Mouse (Mus musculus): ENCODE measurements around the gene Ccdc183. TPM values are rescaled to one million over a fixed set of nuclear protein-coding genes. Genes with fewer than 3 reads are reported as not detected.

Ccdc183 gene
- total and polyA plus RNA-seq, 2 experiments from 2014 or later, result 0.26 TPM; not detected in 1

DNA sequence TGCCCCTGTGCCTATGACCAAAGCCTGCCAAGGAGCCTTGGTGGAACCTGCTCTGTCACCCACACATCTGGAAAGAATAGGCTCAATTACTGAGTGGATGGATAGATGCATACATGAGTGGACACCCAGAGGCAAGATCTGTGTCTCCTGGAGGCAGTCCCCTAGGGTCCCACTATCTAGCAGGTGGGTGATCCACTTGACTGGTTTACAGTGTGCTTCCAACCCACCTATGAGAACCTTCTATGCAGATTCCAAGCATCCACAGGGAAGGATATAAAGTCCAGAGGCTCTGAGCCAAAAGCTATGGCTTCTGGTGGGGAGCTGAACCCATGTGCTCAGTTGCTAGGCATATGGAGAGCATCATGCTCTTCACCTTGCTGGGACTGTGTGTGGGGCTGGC lies 40.2 kb upstream of the Ccdc183 start, which contains the start of gene Lcn5:
Lcn5 (plus strand) TSS at position 301 of the 400 bp plus-strand sequence.
- H3K4me1 ChIP-seq (ENCODE audit: insufficient read depth, low read length), result no peaks in the 10 kb centered on the region
- ATAC-seq (ENCODE audit: low FRiP score), result no peak
- TF ChIP-seq CTCF (IDR thresholded peaks at IDR 0.05), result no peak
- H3K4me2 ChIP-seq (ENCODE audit: low read depth, low read length, poor library complexity, severe bottlenecking), result no peak within 1 kb of the TSS
- H3K36me3 ChIP-seq (ENCODE audit: insufficient read depth, low read length), result no peaks in the 10 kb centered on the region
- no peak within 1 kb of the TSS for H3K9ac ChIP-seq (replicated peaks; ENCODE audit: low read length, poor library complexity, severe bottlenecking)
- H3K27ac ChIP-seq (ENCODE audit: low read depth, low read length), result no peak within 1 kb of the TSS
- H3K27me3 ChIP-seq (ENCODE audit: insufficient read depth, low read length), result no peaks in the 10 kb centered on the region
- no peaks in the 10 kb centered on the region for H3K9me3 ChIP-seq (ENCODE audit: low read length)
- no peak for DNase-seq (ENCODE audit: low spot score)
- no peak within 1 kb of the TSS for H3K4me3 ChIP-seq (ENCODE audit: low read depth, low read length)

DNA sequence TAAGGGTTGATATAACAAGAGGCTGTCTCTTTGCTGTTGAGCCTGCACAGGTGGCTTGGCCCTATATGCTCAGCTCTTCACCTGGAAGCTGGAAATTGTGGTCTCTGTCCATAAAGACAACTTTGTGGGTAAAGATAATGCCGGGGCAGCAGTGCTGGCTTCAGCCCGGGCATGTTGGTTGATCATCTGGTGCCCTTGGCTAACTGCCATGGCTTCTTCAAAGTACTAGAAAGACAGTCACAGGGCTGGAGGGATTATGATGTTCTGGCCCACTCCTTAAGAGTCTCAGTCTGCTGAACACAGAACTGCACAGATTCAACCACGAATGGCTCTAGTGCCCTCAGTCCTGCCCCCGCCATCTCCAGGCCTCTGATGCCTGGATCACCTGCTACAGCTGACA lies 39.8 kb upstream of the Ccdc183 start:
- no peak overlapping the region for H3K4me3 ChIP-seq (ENCODE audit: low read depth, low read length)

DNA sequence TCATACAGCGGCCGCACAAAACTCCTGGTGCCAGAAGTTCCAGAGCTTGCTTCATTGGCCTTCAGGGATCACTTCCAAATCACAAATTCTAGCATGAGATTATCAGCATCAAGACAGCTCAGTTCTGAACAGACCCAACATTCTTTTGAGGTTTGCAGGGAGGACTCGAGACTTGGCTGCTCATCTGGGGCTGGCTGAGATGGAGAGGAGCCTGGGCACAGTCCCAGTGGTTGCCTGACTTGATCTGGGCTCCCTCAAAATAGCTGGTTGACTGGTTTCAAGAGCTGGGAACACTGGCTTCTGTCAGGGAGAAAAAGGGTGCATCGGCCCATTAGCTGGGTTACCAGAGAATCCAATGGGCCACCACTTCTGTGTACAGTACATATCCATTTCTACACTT lies 39.2 kb upstream of the Ccdc183 start:
- H3K9ac ChIP-seq (replicated peaks; ENCODE audit: low read length, poor library complexity, severe bottlenecking), result no peak overlapping the region
- TF ChIP-seq CTCF (IDR thresholded peaks at IDR 0.05), result no peak
- no peaks in the 10 kb centered on the region for H3K27me3 ChIP-seq (ENCODE audit: insufficient read depth, low read length)
- 85% methylated on average over 4 of the region's 4 CpGs for WGBS
- DNase-seq (ENCODE audit: low spot score), result no peak
- no peaks in the 10 kb centered on the region for H3K9me3 ChIP-seq (ENCODE audit: low read length)
- H3K4me3 ChIP-seq (ENCODE audit: low read depth, low read length), result no peak overlapping the region
- H3K4me1 ChIP-seq (ENCODE audit: insufficient read depth, low read length), result no peaks in the 10 kb centered on the region
- no peak for ATAC-seq (ENCODE audit: low FRiP score)
- no peak overlapping the region for H3K4me2 ChIP-seq (ENCODE audit: low read depth, low read length, poor library complexity, severe bottlenecking)
- H3K27ac ChIP-seq (ENCODE audit: low read depth, low read length), result no peak overlapping the region
- no peaks in the 10 kb centered on the region for H3K36me3 ChIP-seq (ENCODE audit: insufficient read depth, low read length)

More for the DNA sequence above, 39.8 kb upstream of the Ccdc183 start:
- 68% methylated on average over 4 of the region's 4 CpGs for WGBS
- no peak for ATAC-seq (ENCODE audit: low FRiP score)
- TF ChIP-seq CTCF (IDR thresholded peaks at IDR 0.05), result no peak
- Histone ChIP-seq H3K9ac (replicated peaks; ENCODE audit: low read length, poor library complexity, severe bottlenecking) (no peak overlapping the region), H3K4me2 (ENCODE audit: low read depth, low read length, poor library complexity, severe bottlenecking) (no peak overlapping the region), H3K27me3 (ENCODE audit: insufficient read depth, low read length) (no peaks in the 10 kb centered on the region), H3K9me3 (ENCODE audit: low read length) (no peaks in the 10 kb centered on the region), H3K4me1 (ENCODE audit: insufficient read depth, low read length) (no peaks in the 10 kb centered on the region), H3K36me3 (ENCODE audit: insufficient read depth, low read length) (no peaks in the 10 kb centered on the region), H3K27ac (ENCODE audit: low read depth, low read length) (no peak overlapping the region)
- peak; percentile 58 for DNase-seq (ENCODE audit: low spot score)

DNA sequence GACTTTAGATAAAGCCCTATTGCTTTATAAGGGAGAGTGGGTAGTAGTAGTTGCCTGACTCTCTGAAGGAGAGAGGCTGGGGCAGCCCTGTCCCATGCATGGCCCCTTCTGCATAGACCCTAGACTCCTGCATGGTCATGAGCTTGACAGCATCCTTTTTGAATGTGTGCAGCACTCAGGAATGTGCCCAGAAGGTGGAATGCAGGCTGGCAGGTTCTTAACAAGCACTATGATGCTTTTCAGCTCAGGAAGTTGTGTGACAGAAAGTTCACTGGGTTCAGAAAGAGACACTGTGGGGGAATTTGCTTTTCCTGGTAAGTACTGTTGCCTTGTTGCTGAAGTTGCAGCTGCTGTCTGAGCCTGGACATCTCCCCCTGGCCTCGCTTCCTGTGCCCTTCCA lies 37.0 kb upstream of the Ccdc183 start:
- H3K4me1 ChIP-seq (ENCODE audit: insufficient read depth, low read length), result no peaks in the 10 kb centered on the region
- TF ChIP-seq CTCF (IDR thresholded peaks at IDR 0.05), result no peak
- H3K9me3 ChIP-seq (ENCODE audit: low read length), result no peaks in the 10 kb centered on the region
- H3K4me3 ChIP-seq (ENCODE audit: low read depth, low read length), result no peak overlapping the region
- WGBS, result 89% methylated on average over 1 of the region's 1 CpGs
- no peak overlapping the region for H3K9ac ChIP-seq (replicated peaks; ENCODE audit: low read length, poor library complexity, severe bottlenecking)
- DNase-seq (ENCODE audit: low spot score), result no peak
- no peaks in the 10 kb centered on the region for H3K27me3 ChIP-seq (ENCODE audit: insufficient read depth, low read length)
- no peak overlapping the region for H3K4me2 ChIP-seq (ENCODE audit: low read depth, low read length, poor library complexity, severe bottlenecking)
- no peak overlapping the region for H3K27ac ChIP-seq (ENCODE audit: low read depth, low read length)
- ATAC-seq (ENCODE audit: low FRiP score), result no peak
- H3K36me3 ChIP-seq (ENCODE audit: insufficient read depth, low read length), result no peaks in the 10 kb centered on the region

DNA sequence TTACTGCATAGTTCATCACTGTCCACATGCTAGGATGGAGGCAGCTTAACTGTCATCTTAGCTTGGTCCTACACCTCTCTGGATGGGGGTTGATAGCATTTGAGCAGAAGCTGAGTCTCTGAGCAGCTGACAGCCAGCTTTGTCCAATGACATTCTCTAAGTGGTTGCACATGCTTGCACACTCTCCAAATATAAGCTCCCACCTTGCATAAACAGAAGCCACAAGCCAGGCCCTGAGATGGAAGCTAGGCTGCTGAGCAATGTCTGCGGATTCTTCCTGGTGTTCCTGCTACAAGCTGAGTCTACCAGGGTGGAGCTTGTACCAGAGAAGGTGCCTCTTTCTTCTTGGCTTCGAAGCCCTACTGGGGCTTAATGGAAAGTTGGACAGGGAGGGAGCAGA lies 35.4 kb upstream of the Ccdc183 start, which contains the start of gene Lcn8:
Lcn8 (plus strand) TSS at position 219 of the 400 bp plus-strand sequence.
- Histone ChIP-seq H3K27ac (ENCODE audit: low read depth, low read length) (no peak within 1 kb of the TSS), H3K4me3 (ENCODE audit: low read depth, low read length) (no peak within 1 kb of the TSS), H3K9ac (replicated peaks; ENCODE audit: low read length, poor library complexity, severe bottlenecking) (no peak within 1 kb of the TSS), H3K4me1 (ENCODE audit: insufficient read depth, low read length) (no peaks in the 10 kb centered on the region), H3K36me3 (ENCODE audit: insufficient read depth, low read length) (no peaks in the 10 kb centered on the region), H3K27me3 (ENCODE audit: insufficient read depth, low read length) (no peaks in the 10 kb centered on the region), H3K9me3 (ENCODE audit: low read length) (no peaks in the 10 kb centered on the region), H3K4me2 (ENCODE audit: low read depth, low read length, poor library complexity, severe bottlenecking) (no peak within 1 kb of the TSS)
- ATAC-seq (ENCODE audit: low FRiP score), result no peak
- TF ChIP-seq CTCF (IDR thresholded peaks at IDR 0.05), result no peak
- no peak for DNase-seq (ENCODE audit: low spot score)
- 84% methylated on average over 2 of the region's 2 CpGs for whole genome bisulfite sequencing

DNA sequence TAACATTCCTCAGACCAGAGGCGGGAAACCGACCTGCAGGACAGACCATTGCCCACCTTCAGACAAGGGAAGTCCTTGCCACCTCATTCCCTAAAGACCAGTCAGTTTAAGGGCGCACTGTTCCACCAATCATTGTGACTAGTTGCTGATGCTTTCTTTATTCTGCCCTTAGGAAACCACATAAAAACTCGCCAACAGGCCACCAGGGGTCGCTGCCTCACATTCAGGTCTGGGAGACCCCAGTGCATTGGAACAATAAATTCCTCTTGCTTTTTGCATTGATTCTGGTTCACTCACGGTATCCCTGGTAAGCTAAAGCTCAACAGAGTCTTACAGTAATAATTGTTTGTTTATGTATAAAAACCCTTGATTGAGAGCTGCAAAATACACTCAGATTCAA lies 22.4 kb upstream of the Ccdc183 start:
- Histone ChIP-seq H3K27me3 (ENCODE audit: insufficient read depth, low read length) (no peaks in the 10 kb centered on the region), H3K36me3 (ENCODE audit: insufficient read depth, low read length) (no peaks in the 10 kb centered on the region), H3K4me1 (ENCODE audit: insufficient read depth, low read length) (no peaks in the 10 kb centered on the region), H3K9ac (replicated peaks; ENCODE audit: low read length, poor library complexity, severe bottlenecking) (no peak overlapping the region), H3K4me2 (ENCODE audit: low read depth, low read length, poor library complexity, severe bottlenecking) (no peak overlapping the region), H3K4me3 (ENCODE audit: low read depth, low read length) (no peak overlapping the region), H3K9me3 (ENCODE audit: low read length) (no peaks in the 10 kb centered on the region), H3K27ac (ENCODE audit: low read depth, low read length) (no peak overlapping the region)
- peak; percentile 63 for DNase-seq (ENCODE audit: low spot score)
- WGBS, result 16% methylated on average over 6 of the region's 6 CpGs
- peak; percentile 72 for TF ChIP-seq CTCF (IDR thresholded peaks at IDR 0.05)
- no peak for ATAC-seq (ENCODE audit: low FRiP score)
